Mouse (Mus musculus): Measurements from ENCODE around the gene Gm28047.

Gene Gm28047

GRCm38 (mm10) chr15:102499370-102499769, 125.5 kb downstream of the Gm28047 start:
- peak; percentile 44 for DNase-seq (ENCODE audit: low read depth, low spot score)

DNA sequence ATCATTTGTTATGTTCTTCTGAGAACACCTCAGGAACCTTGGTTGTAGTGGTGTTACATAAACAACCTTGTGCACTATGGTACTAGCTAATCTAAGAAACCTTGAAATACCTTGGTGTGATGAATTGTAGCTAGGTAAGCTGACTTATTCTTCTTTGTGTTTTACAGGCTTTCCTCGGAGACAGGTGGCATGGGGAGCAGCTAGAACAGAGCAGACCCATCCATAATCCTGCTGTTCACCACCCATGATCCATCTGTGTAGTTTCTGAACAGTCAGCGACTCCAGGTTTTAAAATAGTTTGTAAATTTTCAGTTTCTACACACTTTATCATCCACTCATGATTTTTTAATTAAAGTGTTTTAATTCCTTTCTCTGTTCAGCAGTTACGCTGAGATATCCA, 126.5 kb downstream of the Gm28047 start:
- no peak for DNase-seq (ENCODE audit: low read depth, low spot score)

DNA sequence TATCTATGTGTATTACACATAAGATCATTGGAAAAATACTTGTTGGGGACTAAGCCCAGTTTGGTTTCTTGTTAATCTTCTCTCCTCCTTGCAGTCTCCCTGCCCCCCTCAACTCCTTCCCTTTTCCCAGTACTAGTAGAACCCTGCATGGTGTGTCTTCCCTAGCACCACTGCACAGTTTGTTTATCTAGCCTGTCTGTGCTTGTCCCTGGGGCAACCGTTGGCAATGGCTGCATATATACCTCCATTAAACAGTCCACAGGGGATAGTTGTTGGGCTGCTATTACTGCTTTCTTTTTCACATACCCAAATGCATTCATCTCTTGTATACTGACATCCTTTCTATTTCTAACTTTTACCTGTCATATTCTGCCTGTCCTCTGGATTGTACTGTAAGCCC, 137.2 kb downstream of the Gm28047 start:
- DNase-seq (ENCODE audit: low read depth, low spot score) = no peak

DNA sequence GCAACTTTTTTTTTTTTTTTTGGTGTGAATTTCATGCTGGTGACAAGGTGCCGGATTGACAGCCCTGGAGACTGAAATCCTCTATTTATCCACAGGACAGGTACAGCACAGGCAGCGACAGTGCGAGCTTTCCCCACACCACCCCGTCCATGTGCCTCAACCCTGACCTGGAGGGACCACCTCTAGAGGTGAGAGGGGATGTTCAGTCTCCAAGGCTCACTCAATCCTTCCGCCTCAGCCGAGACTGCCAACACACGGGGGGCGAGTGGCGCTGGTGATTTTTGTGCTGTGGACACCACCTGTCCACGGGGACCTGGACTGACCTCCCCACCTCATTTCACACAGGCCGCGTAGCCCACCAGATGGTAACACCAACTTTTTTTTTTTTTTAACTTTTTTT, 139.0 kb downstream of the Gm28047 start:
- DNase-seq (ENCODE audit: low read depth, low spot score) = no peak

GRCm38 (mm10) chr15:102483136-102483535, 141.7 kb downstream of the Gm28047 start:
- DNase-seq (ENCODE audit: low read depth, low spot score) = no peak

GRCm38 (mm10) chr15:102474520-102474919, 150.3 kb downstream of the Gm28047 start:
- no peak for DNase-seq (ENCODE audit: low read depth, low spot score)

Data from A20 (cell line).